ENCODE assay signal across 9 mouse cellular contexts in the genomic region with DNA sequence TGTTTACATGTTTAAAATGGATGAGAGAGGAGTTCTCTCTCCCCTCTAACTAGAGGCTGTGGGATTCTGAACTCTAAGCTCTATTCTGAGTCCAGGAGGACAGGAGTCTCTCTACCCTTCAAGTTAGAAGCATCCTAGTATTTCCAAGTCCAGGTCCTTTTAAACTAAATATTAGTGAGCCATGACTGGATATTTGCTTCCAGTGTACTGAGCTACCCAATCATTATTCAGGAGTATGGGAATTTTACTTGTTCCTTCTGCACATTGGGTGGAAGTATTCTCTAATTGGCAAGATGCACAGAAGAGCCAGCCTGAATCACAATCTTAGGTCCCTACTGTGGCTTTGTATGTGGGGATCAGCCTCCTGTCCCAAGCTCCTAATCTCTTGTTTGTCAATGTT. TPM values are rescaled to one million over a fixed set of nuclear protein-coding genes. Genes with fewer than 3 reads are reported as not detected.
DNase-seq lines count a peak whose midpoint lies in the region; ATAC-seq lines count a peak whose summit lies in the region.
"Had no signal": no experiment of that assay in that cellular context is flagged by ENCODE, and none has a peak within 500 bp of the region (broad histone marks: within the 10 kb centered on the region; RNA-seq: fewer than 3 reads in every experiment).

No protein-coding gene starts in this region.

- H3K27ac ChIP-seq in heart, embryonic 13.5 days (replicated peaks), result no peak overlapping the region
- H3K27ac ChIP-seq in lung, embryonic 16.5 days (ENCODE audit: low read length), result no peak overlapping the region
- H3K27ac ChIP-seq in hindbrain, embryonic 15.5 days (replicated peaks), result no peak overlapping the region
- no peak overlapping the region for H3K27ac ChIP-seq in midbrain, embryonic 16.5 days (ENCODE audit: low read length)

- no peak overlapping the region for H3K9ac ChIP-seq in heart, embryonic 13.5 days
- H3K9ac ChIP-seq in lung, embryonic 16.5 days (ENCODE audit: low read length), result no peak overlapping the region
- H3K9ac ChIP-seq in hindbrain, embryonic 15.5 days, result no peak overlapping the region
- no peak overlapping the region for H3K9ac ChIP-seq in midbrain, embryonic 16.5 days (ENCODE audit: low read depth, low read length)

- intact Hi-C loops in heart, postnatal 14 days (cut with DNase I), result loop anchor here (10.0 kb wide), 1 partner anchor 440 kb away; the partner anchor contains the start of gene Rfk

- H3K9me3 ChIP-seq in heart, embryonic 13.5 days, result no peaks in the 10 kb centered on the region
- no peaks in the 10 kb centered on the region for H3K9me3 ChIP-seq in lung, embryonic 16.5 days (ENCODE audit: control insufficient read depth, low read length)
- H3K9me3 ChIP-seq in hindbrain, embryonic 15.5 days, result no peaks in the 10 kb centered on the region
- no peaks in the 10 kb centered on the region for H3K9me3 ChIP-seq in midbrain, embryonic 16.5 days (replicated peaks; ENCODE audit: control insufficient read depth, low read length, poor library complexity, severe bottlenecking)

- H3K4me2 ChIP-seq in heart, embryonic 13.5 days, result peak overlapping the region; percentile 98
- peak overlapping the region; percentile 97; the same call in 1 of the 2 replicates for H3K4me2 ChIP-seq in lung, embryonic 16.5 days (ENCODE audit: low read depth, low read length)
- peak overlapping the region; percentile 86 for H3K4me2 ChIP-seq in hindbrain, embryonic 15.5 days
- H3K4me2 ChIP-seq in midbrain, embryonic 16.5 days (ENCODE audit: low read length), result peak overlapping the region; percentile 78

- H3K27me3 ChIP-seq in heart, embryonic 13.5 days (replicated peaks), result no peaks in the 10 kb centered on the region
- no peaks in the 10 kb centered on the region for H3K27me3 ChIP-seq in lung, embryonic 16.5 days (ENCODE audit: control insufficient read depth, insufficient read depth, low read depth, low read length)
- peaks cover 3% of the 10 kb centered on the region; the same call in 1 of the 2 replicates for H3K27me3 ChIP-seq in hindbrain, embryonic 15.5 days
- H3K27me3 ChIP-seq in midbrain, embryonic 16.5 days (ENCODE audit: control insufficient read depth, insufficient read depth, low read depth, low read length), result no peaks in the 10 kb centered on the region

- H3K4me3 ChIP-seq in heart, embryonic 13.5 days, result peak overlapping the region; percentile 78
- peak overlapping the region; percentile 83 for H3K4me3 ChIP-seq in lung, embryonic 16.5 days (ENCODE audit: low read length)
- H3K4me3 ChIP-seq in hindbrain, embryonic 15.5 days, result peak overlapping the region; percentile 82
- peak overlapping the region; percentile 81; the same call in 1 of the 2 replicates for H3K4me3 ChIP-seq in midbrain, embryonic 16.5 days (ENCODE audit: low read depth, low read length)

- H3K36me3 ChIP-seq in heart, embryonic 13.5 days, result no peaks in the 10 kb centered on the region
- H3K36me3 ChIP-seq in lung, embryonic 16.5 days (ENCODE audit: control insufficient read depth, insufficient read depth, low read length), result no peaks in the 10 kb centered on the region
- H3K36me3 ChIP-seq in hindbrain, embryonic 15.5 days, result no peaks in the 10 kb centered on the region
- no peaks in the 10 kb centered on the region for H3K36me3 ChIP-seq in midbrain, embryonic 16.5 days (ENCODE audit: control insufficient read depth, insufficient read depth, low read length)

- no peak for DNase-seq in heart, postnatal 14 days
- DNase-seq in lung, postnatal 25 days (ENCODE audit: low spot score), result no peak
- DNase-seq in thymus, adult 18-20 months, result no peak
- no peak for DNase-seq in adrenal gland, postnatal 36 days
- DNase-seq: thymus, postnatal 36 days had no signal

- no peak for ATAC-seq in heart, embryonic 13.5 days (ENCODE audit: extremely low read depth, insufficient number of reproducible peaks, low FRiP score, low TSS enrichment)
- ATAC-seq in lung, embryonic 16.5 days (ENCODE audit: low read depth), result no peak
- no peak for ATAC-seq in hindbrain, embryonic 15.5 days (ENCODE audit: low FRiP score, low read depth)
- ATAC-seq in midbrain, embryonic 16.5 days, result no peak

- H3K4me1 ChIP-seq in heart, embryonic 13.5 days, result peaks cover 47% of the 10 kb centered on the region
- H3K4me1 ChIP-seq in lung, embryonic 16.5 days (replicated peaks; ENCODE audit: control insufficient read depth, insufficient read depth, low read length), result peaks cover 9% of the 10 kb centered on the region
- peaks cover 30% of the 10 kb centered on the region for H3K4me1 ChIP-seq in hindbrain, embryonic 15.5 days (replicated peaks)
- H3K4me1 ChIP-seq in midbrain, embryonic 16.5 days (ENCODE audit: control insufficient read depth, insufficient read depth, low read length), result peaks cover 13% of the 10 kb centered on the region

RNA-seq across cellular contexts. Expression of gene Pcsk5, which starts 2.5 kb away (rescaled TPM):
- polyA plus RNA-seq in heart, embryonic 13.5 days (2015; fragmentation: Nextera tagmentation; extraction: Ambion mirVana), result 15.3 and 17.0 TPM in 2 replicates
- 1 to 10 TPM; 3.8 to 4.8 TPM for total RNA-seq in heart, postnatal 14 days (2021)
- polyA plus RNA-seq in lung, embryonic 16.5 days (2015; fragmentation: Nextera tagmentation; extraction: Ambion mirVana), result 23.7 and 24.0 TPM in 2 replicates
- 9.5 and 12.6 TPM in 2 replicates for polyA plus RNA-seq in hindbrain, embryonic 15.5 days (2015; fragmentation: Nextera tagmentation; extraction: Ambion mirVana)
- 8.5 and 10.9 TPM in 2 replicates for polyA plus RNA-seq in midbrain, embryonic 16.5 days (2015; fragmentation: Nextera tagmentation; extraction: Ambion mirVana)
- total RNA-seq in adrenal gland, postnatal 36 days (2021), result 100 to 1,000 TPM; 182 to 188 TPM
